Mouse (Mus musculus) CH12.LX (cell line): ENCODE measurements around the gene Tnfrsf12a. TPM values are rescaled to one million over a fixed set of nuclear protein-coding genes. Genes with fewer than 3 reads are reported as not detected.

Source experiments
- DNase-seq: peaks from one replicate; pipeline ENCODE4 v3.0.0-alpha.2; 2013; ENCODE audit errors: extremely low read depth
- H3K27ac ChIP-seq: 2 replicates; pipeline ENCODE4 v1.5.1; 2012; ENCODE audit warnings: low read depth, mild to moderate bottlenecking, control low read depth, moderate library complexity; ENCODE audit not compliant: insufficient read depth
- H3K27me3 ChIP-seq: replicated peaks from 2 replicates; pipeline ENCODE3; 2012; ENCODE audit warnings: inconsistent platforms
- H3K36me3 ChIP-seq, 2 experiments: replicated peaks in 1 of 2; 2 replicates each; pipeline versions ENCODE3 to v1.6.1; 2012; ENCODE audit warnings: inconsistent platforms in 1 of 2, low read length in 1 of 2, mild to moderate bottlenecking in 1 of 2, mixed read lengths in 1 of 2, moderate library complexity in 1 of 2; ENCODE audit not compliant: control insufficient read depth in 1 of 2, insufficient read depth in 1 of 2
- H3K4me1 ChIP-seq, 2 experiments: 2 replicates each; pipeline ENCODE4 v1.6.1; 2012; ENCODE audit warnings: inconsistent platforms in 1 of 2, moderate library complexity in 1 of 2; ENCODE audit not compliant: insufficient read depth in 2 of 2, control insufficient read depth in 1 of 2
- H3K4me2 ChIP-seq: 2 replicates; pipeline ENCODE4 v1.6.1; 2012; ENCODE audit warnings: low read depth, mild to moderate bottlenecking, control low read depth; ENCODE audit not compliant: poor library complexity, insufficient read depth, severe bottlenecking
- H3K4me3 ChIP-seq, 3 experiments: fragments of 150-350 bp in 1 of 3; sonication (generic) in 1 of 3; replicated peaks in 1 of 3; 2 replicates each; pipeline versions ENCODE3 to v1.5.1; 2011 to 2012; ENCODE audit warnings: low read depth in 2 of 3, low read length in 2 of 3, mild to moderate bottlenecking in 2 of 3, moderate library complexity in 2 of 3, control low read depth in 1 of 3, improper control_type of control experiment in 1 of 3, inconsistent platforms in 1 of 3, mixed read lengths in 1 of 3; ENCODE audit not compliant: poor library complexity in 1 of 3
- H3K79me2 ChIP-seq: replicated peaks from 2 replicates; pipeline ENCODE4 v1.6.1; 2012; ENCODE audit warnings: mild to moderate bottlenecking, moderate library complexity; ENCODE audit not compliant: control insufficient read depth, poor library complexity, insufficient read depth, severe bottlenecking; ENCODE audit errors: extremely low read depth
- H3K9ac ChIP-seq: 2 replicates; pipeline ENCODE4 v1.6.1; 2012; ENCODE audit warnings: low read depth, mild to moderate bottlenecking, control low read depth, moderate library complexity; ENCODE audit not compliant: insufficient read depth
- H3K9me3 ChIP-seq: replicated peaks from 2 replicates; pipeline ENCODE3; 2012; ENCODE audit warnings: low read length, inconsistent platforms, mixed read lengths
- BHLHE40 ChIP-seq: IDR thresholded peaks from 2 replicates; pipeline ENCODE4 v1.6.1; 2011; ENCODE audit warnings: mild to moderate bottlenecking, low read depth, low read length, improper control_type of control experiment
- CTCF ChIP-seq, 2 experiments: IDR thresholded peaks in 1 of 2; conservative IDR thresholded peaks in 1 of 2; 2 replicates each; pipeline ENCODE4 v1.5.1; 2011 to 2012; ENCODE audit warnings: low read depth in 2 of 2, low read length in 2 of 2, improper control_type of control experiment in 1 of 2, inconsistent platforms in 1 of 2, mild to moderate bottlenecking in 1 of 2, moderate library complexity in 1 of 2
- ELF1 ChIP-seq: IDR thresholded peaks from 2 replicates; pipeline ENCODE4 v1.6.1; 2014; ENCODE audit warnings: low read depth, mild to moderate bottlenecking, inconsistent platforms, low read length, improper control_type of control experiment
- EP300 ChIP-seq: IDR thresholded peaks from 2 replicates; pipeline ENCODE4 v1.6.1; 2011; ENCODE audit warnings: low read length, improper control_type of control experiment
- IRF4 ChIP-seq: IDR thresholded peaks from 2 replicates; pipeline ENCODE4 v1.6.1; 2014; ENCODE audit warnings: low read depth, mild to moderate bottlenecking, inconsistent platforms, low read length, improper control_type of control experiment
- JUND ChIP-seq: conservative IDR thresholded peaks from 2 replicates; pipeline ENCODE4 v1.6.1; 2011; ENCODE audit warnings: low read depth, low read length, improper control_type of control experiment
- MAX ChIP-seq: IDR thresholded peaks from 2 replicates; pipeline ENCODE4 v1.6.1; 2011; ENCODE audit warnings: low read length, improper control_type of control experiment
- MAZ ChIP-seq: IDR thresholded peaks from 2 replicates; pipeline ENCODE4 v1.6.1; 2012; ENCODE audit warnings: low read depth, mild to moderate bottlenecking, inconsistent platforms, low read length, improper control_type of control experiment, moderate library complexity
- MEF2A ChIP-seq: IDR thresholded peaks from 2 replicates; pipeline ENCODE4 v1.6.1; 2014; ENCODE audit warnings: low read depth, mild to moderate bottlenecking, inconsistent platforms, low read length, improper control_type of control experiment, borderline replicate concordance
- MXI1 ChIP-seq: IDR thresholded peaks from 2 replicates; pipeline ENCODE4 v1.6.1; 2011; ENCODE audit warnings: mild to moderate bottlenecking, low read depth, low read length, improper control_type of control experiment
- MYC ChIP-seq: IDR thresholded peaks from 2 replicates; pipeline ENCODE4 v1.6.1; 2011; ENCODE audit warnings: low read depth, mild to moderate bottlenecking, improper control_type of control experiment, low read length
- NRF1 ChIP-seq: IDR thresholded peaks from 2 replicates; pipeline ENCODE4 v1.6.1; 2014; ENCODE audit warnings: low read depth, mild to moderate bottlenecking, inconsistent platforms, low read length, improper control_type of control experiment, moderate library complexity
- PAX5 ChIP-seq: IDR thresholded peaks from 2 replicates; pipeline ENCODE4 v1.6.1; 2012; ENCODE audit warnings: low read length, inconsistent platforms, mixed read lengths
- POLR2A ChIP-seq: IDR thresholded peaks from 2 replicates; pipeline ENCODE4 v1.6.1; 2011; ENCODE audit warnings: low read depth, mild to moderate bottlenecking, improper control_type of control experiment, low read length
- POLR2AphosphoS2 ChIP-seq: IDR thresholded peaks from 2 replicates; pipeline ENCODE4 v1.6.1; 2011; ENCODE audit warnings: low read depth, low read length, improper control_type of control experiment
- RAD21 ChIP-seq: IDR thresholded peaks from 2 replicates; pipeline ENCODE4 v1.6.1; 2011; ENCODE audit warnings: low read depth, mild to moderate bottlenecking, low read length, improper control_type of control experiment, moderate library complexity
- RCOR1 ChIP-seq: conservative IDR thresholded peaks from 2 replicates; pipeline ENCODE4 v1.6.1; 2012; ENCODE audit warnings: low read depth, mild to moderate bottlenecking, inconsistent platforms, low read length, improper control_type of control experiment
- SIN3A ChIP-seq: IDR thresholded peaks from 2 replicates; pipeline ENCODE4 v1.6.1; 2012; ENCODE audit warnings: low read length, improper control_type of control experiment, inconsistent platforms
- SMC3 ChIP-seq: IDR thresholded peaks from 2 replicates; pipeline ENCODE4 v1.6.1; 2011; ENCODE audit warnings: low read depth, low read length, improper control_type of control experiment
- ZKSCAN1 ChIP-seq: IDR thresholded peaks from 2 replicates; pipeline ENCODE4 v1.6.1; 2012; ENCODE audit warnings: low read depth, inconsistent platforms, low read length, improper control_type of control experiment, borderline replicate concordance
- ZNF384 ChIP-seq: IDR thresholded peaks from 2 replicates; pipeline ENCODE4 v1.6.1; 2012; ENCODE audit warnings: low read depth, low read length, improper control_type of control experiment, inconsistent platforms
- dilution Hi-C: fragments of 300-500 bp; cut with MboI; formaldehyde crosslinking; loops from 2 replicates; pipeline ENCODE4 v1.14.3; 2020; ENCODE audit warnings: low sequenced_read_pairs; ENCODE audit not compliant: extremely low pct_unique_long_range_greater_than_20kb, extremely low pct_ligation_motif_present
- in situ Hi-C: fragments of 300-500 bp; cut with MboI; formaldehyde crosslinking; loops from 3 replicates; pipeline ENCODE4 v1.14.3; 2019; ENCODE audit warnings: low sequenced_read_pairs, low pct_ligation_motif_present, low pct_unique_long_range_greater_than_20kb, mixed read lengths
- polyA plus RNA-seq: library from polyadenylated mRNA; unstranded; fragments of >175 nt; gene quantifications from 2 replicates; pipeline ENCODE4 v1.2.1, GENCODE M21; 2012; ENCODE audit warnings: low read depth; ENCODE audit not compliant: insufficient read length
- total RNA-seq, 2 experiments: library from RNA; depleted of rRNA; stranded (reverse); fragments of 300-350 nt in 1 of 2; fragments of >200 nt in 1 of 2; gene quantifications; 2 replicates each; pipeline ENCODE4 v1.2.3; 2012 to 2014

Gene Tnfrsf12a
- total and polyA plus RNA-seq, 3 experiments = 1.2 to 5.1 (median 1.5) TPM

DNA sequence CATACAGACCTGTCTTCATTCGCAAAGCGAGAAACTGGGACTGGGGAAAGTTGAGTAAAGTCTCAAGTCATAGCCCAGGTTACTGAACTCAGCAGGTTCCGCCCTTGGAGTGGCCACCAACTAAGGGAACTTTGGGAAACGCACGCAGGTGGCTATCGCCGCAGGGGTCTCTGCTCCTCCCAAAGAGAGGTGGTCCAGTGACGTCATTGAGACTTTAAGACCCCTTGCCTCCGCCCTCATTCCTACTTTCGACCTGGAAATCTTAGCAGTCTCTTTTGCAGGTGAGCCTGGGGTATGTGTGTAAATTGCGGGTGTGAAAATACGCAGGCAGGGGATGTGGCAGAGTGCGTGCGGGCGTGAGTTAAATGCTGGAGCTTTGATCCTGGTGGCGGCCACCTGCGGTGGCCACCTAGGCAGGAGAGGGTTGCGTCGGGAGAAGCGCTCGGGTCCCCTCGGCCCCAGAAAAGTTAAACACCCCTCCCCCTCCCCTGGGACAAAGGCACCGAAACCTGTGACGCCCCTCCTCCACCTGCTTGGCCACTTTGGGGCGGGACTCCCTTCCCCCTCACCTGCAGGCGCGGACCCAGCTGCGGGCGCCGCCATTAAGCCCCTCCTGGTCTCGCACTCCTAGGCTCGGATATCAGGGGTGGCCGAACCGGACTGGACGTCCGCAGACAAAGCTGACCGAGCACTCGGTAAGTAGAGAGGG is 2.0 kb upstream of the Tnfrsf12a start, which contains the start of gene Cldn6:
Gene Cldn6, plus strand, starts transcription at position 123 of the 709 bp plus-strand sequence.
- DNase-seq = no peak
- in situ Hi-C loops = loop anchor here (10.0 kb wide), 1 partner anchor 46 kb away; the partner anchor contains the start of genes 1520401A03Rik and Pkmyt1
- TF ChIP-seq MYC = no peak
- TF ChIP-seq SMC3 = no peak
- TF ChIP-seq JUND = no peak
- no peak for TF ChIP-seq POLR2A
- no peak for TF ChIP-seq MAX
- TF ChIP-seq BHLHE40 = no peak
- TF ChIP-seq RCOR1 = no peak
- no peak for TF ChIP-seq EP300
- TF ChIP-seq RAD21 = no peak
- no peak for TF ChIP-seq ZNF384
- no peak for TF ChIP-seq PAX5
- TF ChIP-seq IRF4 = no peak
- TF ChIP-seq SIN3A = no peak
- no peak for TF ChIP-seq ELF1
- TF ChIP-seq MEF2A = no peak
- TF ChIP-seq NRF1 = no peak
- no peak for TF ChIP-seq MXI1
- TF ChIP-seq CTCF (conservative IDR thresholded peaks at IDR 0.05 in 1 of 2, IDR thresholded peaks at IDR 0.05 in 1 of 2; ENCODE audit: low read depth in 2 of 2, low read length in 2 of 2) = no peak
- no peak for TF ChIP-seq ZKSCAN1
- Histone ChIP-seq H3K9ac (no peak within 1 kb of the TSS), H3K4me3 (no peak within 1 kb of the TSS), H3K36me3 (no peaks in the 10 kb centered on the region), H3K27me3 (peaks cover 75% of the 10 kb centered on the region), H3K27ac (no peak within 1 kb of the TSS), H3K4me1 (peaks cover 18 to 41% of the 10 kb centered on the region in 2 experiments), H3K79me2 (no peaks in the 10 kb centered on the region), H3K9me3 (no peaks in the 10 kb centered on the region), H3K4me2 (no peak within 1 kb of the TSS; the same call in 1 of the 2 replicates)
- dilution Hi-C loops = no loop called here

DNA sequence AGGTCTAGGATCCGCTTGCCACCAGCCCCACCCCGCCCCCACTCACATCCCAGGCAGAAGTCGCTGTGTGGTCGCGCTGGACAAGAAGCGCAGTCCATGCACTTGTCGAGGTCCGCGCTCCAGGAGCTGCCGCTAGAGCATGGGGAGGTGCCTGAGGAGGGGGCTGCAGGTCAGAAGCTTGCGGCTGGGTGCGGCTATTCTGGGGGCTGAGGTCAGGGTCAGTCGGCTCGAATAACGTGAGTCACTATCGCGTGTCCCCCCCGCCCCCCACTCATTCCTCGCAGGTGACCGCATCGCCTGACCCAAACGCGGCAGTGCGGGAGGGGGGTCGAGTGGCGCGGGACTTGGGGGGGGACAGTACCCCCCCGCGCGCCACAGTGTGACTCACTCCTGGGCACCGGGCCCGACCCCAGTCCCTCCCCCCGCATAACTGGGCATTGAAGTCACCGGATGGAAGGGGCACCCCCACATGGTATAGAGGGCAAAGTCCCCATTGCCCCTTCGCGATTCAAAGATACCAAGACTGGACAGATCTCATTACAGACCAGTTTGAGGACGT is 716 bp downstream of the Tnfrsf12a start:
- dilution Hi-C loops (no loop called here), in situ Hi-C loops (loop anchor here (10.0 kb wide), 1 partner anchor 48 kb away; the partner anchor contains the start of genes 1520401A03Rik and Pkmyt1)
- Histone ChIP-seq H3K27me3 (peaks cover 47% of the 10 kb centered on the region), H3K4me1 (peaks cover 17 to 49% of the 10 kb centered on the region in 2 experiments), H3K36me3 (no peaks in the 10 kb centered on the region), H3K9ac (peak overlapping the region; percentile 39), H3K79me2 (no peaks in the 10 kb centered on the region), H3K4me2 (peak overlapping the region; percentile 69), H3K27ac (no peak overlapping the region), H3K4me3 (peak overlapping the region; percentile 51 to 73 (median 66)), H3K9me3 (no peaks in the 10 kb centered on the region)
- DNase-seq = no peak
- TF ChIP-seq MAZ = 0 out of 2 replicates have a peak, but pooled peaks have one; percentile 14
- TF ChIP-seq SIN3A = peak; percentile 41; the same call in 1 of the 2 replicates
- TF ChIP-seq BHLHE40 = 0 out of 2 replicates have a peak, but pooled peaks have one; percentile 20
- no peak for TF ChIP-seq POLR2AphosphoS2
- 0 out of 2 replicates have a peak, but pooled peaks have one; percentile 40 for TF ChIP-seq MXI1
